Mouse (Mus musculus): ENCODE measurements around the gene Tlk2.

Tlk2 gene

GRCm38 (mm10) chr11:105261601-105262351 is 83.2 kb downstream of the Tlk2 start:
- no peak for DNase-seq

GRCm38 (mm10) chr11:105264506-105264905 is 85.9 kb downstream of the Tlk2 start:
- no peak for DNase-seq

- DNase-seq: peak; percentile 46
Measured at GRCm38 (mm10) chr11:105264988-105265387, 86.4 kb downstream of the Tlk2 start.

DNA sequence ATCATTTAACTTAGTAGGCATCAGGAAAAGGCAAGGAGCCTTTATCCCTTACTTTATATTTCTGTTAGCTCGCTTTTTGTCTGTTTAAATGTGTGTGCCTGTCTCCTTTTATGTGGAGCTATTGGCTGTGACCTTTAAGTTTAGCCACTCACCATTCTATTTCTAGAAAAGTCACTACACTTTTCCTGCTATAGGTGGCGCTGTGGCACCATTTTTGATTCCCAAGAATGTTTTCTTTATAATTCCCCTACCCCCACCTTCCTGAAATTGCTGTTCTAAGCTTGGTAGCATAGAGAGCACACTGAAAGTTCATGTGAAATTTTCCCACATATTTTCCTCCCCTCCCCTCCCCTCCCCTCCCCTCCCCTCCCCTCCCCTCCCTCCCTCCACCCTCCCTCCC is 91.5 kb downstream of the Tlk2 start:
- DNase-seq: peak; percentile 83

GRCm38 (mm10) chr11:105280456-105280855 is 101.8 kb downstream of the Tlk2 start:
- DNase-seq: no peak

DNA sequence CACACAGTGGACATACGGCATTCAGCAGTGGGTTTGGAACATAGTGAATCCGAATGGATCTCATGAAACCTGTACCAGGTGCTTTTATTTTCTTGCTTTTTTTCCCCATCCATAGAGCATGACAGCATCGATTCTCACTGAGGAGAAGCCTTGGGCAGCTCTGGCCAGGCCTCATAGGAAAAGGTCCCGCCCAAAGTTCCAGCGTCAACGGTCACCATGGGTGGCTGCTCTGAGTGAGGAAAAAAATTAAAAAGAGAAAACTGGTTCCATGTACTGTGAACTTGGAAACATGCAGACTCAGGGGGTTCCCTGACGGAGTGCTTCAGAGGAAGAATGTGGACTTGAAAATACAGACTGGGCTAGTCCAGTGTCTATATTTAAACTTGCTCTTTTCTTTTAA is 102.7 kb downstream of the Tlk2 start:
- no peak for DNase-seq

DNA sequence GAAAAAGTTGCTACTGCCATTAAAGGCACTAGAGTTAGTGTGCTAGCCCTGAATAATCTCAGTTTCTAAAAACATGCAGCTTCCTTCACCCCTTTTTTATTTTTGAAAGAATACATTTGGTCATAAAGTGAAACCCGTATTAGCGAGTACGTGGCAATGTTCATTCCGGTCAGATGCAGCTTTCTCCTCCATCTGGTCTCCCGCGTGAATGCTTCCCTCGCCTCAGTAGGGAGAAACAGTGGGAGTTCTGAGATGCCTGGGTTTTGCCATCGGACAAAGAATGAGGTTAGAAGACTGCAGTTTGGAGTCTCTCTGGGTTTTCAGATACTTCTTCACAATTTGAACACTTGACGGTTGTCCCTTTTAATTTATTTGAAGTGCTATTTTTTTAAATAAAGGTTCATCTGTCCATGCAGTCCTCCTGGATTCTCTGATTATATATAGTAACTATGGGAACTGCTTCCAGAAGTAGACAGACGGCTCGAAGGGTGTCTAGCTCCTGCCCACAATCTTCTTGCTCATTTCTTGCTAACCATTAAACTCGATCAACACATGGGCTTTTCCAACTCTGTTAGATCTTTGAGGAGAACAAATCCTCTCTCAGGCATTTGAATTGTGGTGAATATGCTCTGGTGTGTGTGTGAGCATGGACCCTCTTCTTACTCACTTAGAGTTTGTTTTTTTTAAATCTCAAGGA is 103.3 kb downstream of the Tlk2 start:
- no peak for DNase-seq

DNA sequence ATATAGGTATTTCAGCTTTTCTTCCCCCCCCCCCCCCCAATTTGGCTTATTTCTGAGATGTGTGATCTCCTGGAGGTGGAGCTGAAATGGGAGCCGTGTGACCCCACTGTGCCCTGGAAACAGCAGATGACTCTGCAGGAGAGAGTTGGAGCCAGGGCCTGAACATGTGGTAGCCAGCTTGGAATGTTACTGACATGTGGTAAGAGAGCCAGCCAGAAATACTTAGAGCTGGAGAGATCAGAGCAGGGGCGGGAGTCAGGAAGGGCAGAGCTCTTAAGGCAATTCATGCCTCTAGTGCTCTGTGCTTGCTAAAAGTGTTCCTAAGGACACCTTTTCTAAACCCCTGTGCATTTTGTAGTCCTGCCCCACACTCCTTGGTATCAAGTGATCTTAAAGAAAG is 103.9 kb downstream of the Tlk2 start:
- DNase-seq: peak; percentile 77

- no peak for DNase-seq
Measured at GRCm38 (mm10) chr11:105283016-105283415, 104.4 kb downstream of the Tlk2 start.

DNA sequence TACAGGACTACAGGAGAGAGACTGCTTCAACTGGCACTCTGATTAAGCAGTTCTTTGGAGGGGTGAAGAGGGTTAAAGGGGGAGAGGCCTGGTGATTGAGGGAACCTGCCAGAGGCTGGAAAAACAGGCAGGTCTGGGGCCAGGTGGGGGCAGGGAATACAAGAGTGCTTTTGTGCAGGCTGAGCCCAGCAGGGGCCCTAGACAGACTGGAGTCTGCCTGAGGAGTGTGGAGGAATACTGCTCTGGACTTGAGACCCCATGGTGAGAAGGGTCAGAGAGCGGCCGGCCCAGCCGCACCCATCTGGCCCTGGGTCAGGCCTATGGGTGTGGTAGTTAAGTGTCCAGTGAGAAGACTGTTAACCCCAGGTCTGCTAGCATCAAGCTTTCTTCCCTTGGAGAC is 107.1 kb downstream of the Tlk2 start:
- peak; percentile 42 for DNase-seq

GRCm38 (mm10) chr11:105289403-105289802 is 110.8 kb downstream of the Tlk2 start:
- DNase-seq: peak; percentile 34

DNA sequence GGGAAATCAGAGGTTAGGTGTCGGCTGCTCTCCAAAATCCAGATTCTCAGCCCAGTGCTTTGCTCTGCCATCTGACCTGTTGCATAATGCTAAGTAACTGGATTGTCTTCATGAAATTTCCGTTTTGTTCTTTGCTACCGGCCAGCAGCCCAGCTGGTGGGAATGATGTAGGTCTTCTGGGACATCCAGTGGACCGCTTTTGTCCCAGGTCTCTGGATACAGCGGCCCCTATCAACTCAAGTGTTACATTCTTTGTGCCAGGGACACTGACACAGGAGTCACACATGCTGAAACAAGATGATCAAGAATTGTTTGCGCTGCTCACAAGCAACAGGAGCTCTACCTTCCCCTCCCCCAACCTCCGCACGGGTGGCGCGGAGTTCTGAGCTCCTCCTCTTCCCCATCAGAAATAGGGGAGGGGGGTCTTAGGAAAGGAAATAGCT is 113.1 kb downstream of the Tlk2 start:
- peak; percentile 66 for DNase-seq

- peak; percentile 61 for DNase-seq
Measured at GRCm38 (mm10) chr11:105292124-105293071, 113.8 kb downstream of the Tlk2 start, which contains the start of gene Mrc2. Gene Mrc2 (plus strand): TSS chr11:105292643.

- peak; percentile 72 for DNase-seq
Measured at GRCm38 (mm10) chr11:105293101-105293581, 114.5 kb downstream of the Tlk2 start.

- DNase-seq: no peak
Measured at GRCm38 (mm10) chr11:105293901-105294494, 115.4 kb downstream of the Tlk2 start.

- DNase-seq: peak; percentile 23
Measured at GRCm38 (mm10) chr11:105296084-105296483, 117.5 kb downstream of the Tlk2 start.

- DNase-seq: peak; percentile 67
Measured at GRCm38 (mm10) chr11:105310197-105310596, 131.6 kb downstream of the Tlk2 start.

DNA sequence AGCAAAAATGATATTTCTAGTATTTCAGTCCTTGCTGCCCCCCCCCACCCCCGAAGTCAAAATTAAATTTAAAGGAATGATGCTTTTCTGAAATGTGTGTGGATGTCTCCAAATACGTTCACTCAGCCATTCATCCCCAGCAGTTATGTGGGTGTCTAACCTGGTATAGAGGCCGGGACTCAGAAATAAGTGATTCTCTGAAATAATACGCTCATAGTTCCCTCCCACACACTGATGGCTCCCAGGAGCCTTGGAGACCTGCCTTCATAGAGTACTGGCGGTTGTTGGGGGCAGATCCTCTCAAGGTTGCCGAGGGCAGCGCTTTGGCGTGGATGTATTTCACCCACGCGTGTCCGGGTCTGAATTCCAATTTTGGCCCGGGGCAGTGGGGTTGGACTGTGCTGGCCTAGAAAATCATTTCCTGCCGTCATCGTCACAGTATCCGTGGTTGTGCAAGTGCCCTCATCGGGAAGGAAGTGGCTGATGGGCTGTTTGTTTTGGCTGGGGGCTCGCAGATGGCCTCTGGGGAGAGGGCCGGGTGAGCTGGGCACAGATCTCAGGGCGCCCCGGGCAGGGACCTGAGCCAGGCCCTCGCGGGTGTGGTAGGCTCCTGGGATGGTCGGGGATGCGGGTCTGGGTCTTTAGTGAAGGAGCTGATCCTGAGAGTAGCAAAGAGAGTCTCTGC is 132.8 kb downstream of the Tlk2 start:
- peak; percentile 75 for DNase-seq

- DNase-seq: no peak
Measured at GRCm38 (mm10) chr11:105312311-105312942, 133.8 kb downstream of the Tlk2 start.

- DNase-seq: peak; percentile 64
Measured at GRCm38 (mm10) chr11:105312972-105313632, 134.5 kb downstream of the Tlk2 start.

DNA sequence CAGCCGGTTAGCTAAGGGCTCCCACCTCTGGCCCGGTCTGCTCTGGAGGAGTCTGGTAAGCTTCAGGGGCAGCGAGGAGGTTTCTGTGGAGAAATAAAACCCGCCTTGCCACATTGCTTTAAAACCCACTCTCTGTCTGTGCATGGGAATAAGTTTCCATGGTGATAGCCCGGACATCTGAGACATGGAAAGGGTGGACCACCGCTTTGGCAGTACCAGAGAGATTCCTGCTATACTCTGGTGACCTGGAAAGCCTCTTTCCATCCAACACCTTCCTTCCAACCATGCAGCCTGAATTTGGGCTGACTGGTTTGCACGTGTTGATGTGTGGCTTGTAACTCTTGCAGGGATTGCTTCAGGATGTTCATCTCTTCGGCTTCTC is 135.0 kb downstream of the Tlk2 start:
- DNase-seq: no peak
